Mouse (Mus musculus) ZHBTc4 (cell line): ENCODE measurements at regions not wholly inside any gene's neighbourhood (a gene's known extent, or its start where the extent isn't known, plus 50 kb on each side); places are given as distances from the start of the nearest gene placed in this dataset.

ENCODE experiments used
- DNase-seq: peaks from one replicate; pipeline ENCODE4 v3.0.0-alpha.2; 2011; ENCODE audit warnings: low read depth, low spot score

- DNase-seq = peak; percentile 21
Measured at GRCm38 (mm10) chr15:46012370-46012769, 5878.2 kb downstream of the 9330182O14Rik start.

- no peak for DNase-seq
Measured at GRCm38 (mm10) chr15:46022132-46022531, 5888.0 kb downstream of the 9330182O14Rik start.
